ENCODE assay signal across 8 mouse cellular contexts in genomic region chr10:81426897-81427296, GRCm38 (mm10). TPM values are rescaled to one million over a fixed set of nuclear protein-coding genes. Genes with fewer than 3 reads are reported as not detected.
A peak's percentile ranks its signal among the peaks of the same experiment; 100 is the strongest.
DNase-seq lines count a peak whose midpoint lies in the region; ATAC-seq lines count a peak whose summit lies in the region.

No protein-coding gene starts in this region.

- H3K4me2 ChIP-seq in hindbrain, embryonic 15.5 days, result peak overlapping the region; percentile 78
- H3K4me2 ChIP-seq in stomach, embryonic 14.5 days (replicated peaks; ENCODE audit: low read depth, low read length), result peak overlapping the region; percentile 84

- peak overlapping the region; percentile 53 for H3K9ac ChIP-seq in hindbrain, embryonic 15.5 days
- peak overlapping the region; percentile 71 for H3K9ac ChIP-seq in stomach, embryonic 14.5 days (replicated peaks; ENCODE audit: low read depth, low read length)

- no peaks in the 10 kb centered on the region for H3K9me3 ChIP-seq in hindbrain, embryonic 15.5 days
- H3K9me3 ChIP-seq in stomach, embryonic 14.5 days (ENCODE audit: control insufficient read depth, low read depth, low read length), result no peaks in the 10 kb centered on the region

- no peak for ATAC-seq in hindbrain, embryonic 15.5 days (ENCODE audit: low FRiP score, low read depth)
- peak; percentile 20 for ATAC-seq in megakaryocyte, adult 5-6 weeks (ENCODE audit: poor library complexity, severe bottlenecking)
- no peak for ATAC-seq in stomach, embryonic 14.5 days (ENCODE audit: insufficient number of reproducible peaks, insufficient read depth, low FRiP score, low read depth)

- no peaks in the 10 kb centered on the region for H3K36me3 ChIP-seq in hindbrain, embryonic 15.5 days
- H3K36me3 ChIP-seq in stomach, embryonic 14.5 days (ENCODE audit: control insufficient read depth, insufficient read depth, low read length), result no peaks in the 10 kb centered on the region

- under 1% methylated on average over 36 of the region's 38 CpGs for WGBS in hindbrain, embryonic 15.5 days
- WGBS in stomach, embryonic 14.5 days, result 0% methylated on average over 36 of the region's 38 CpGs

- H3K27me3 ChIP-seq in hindbrain, embryonic 15.5 days, result peaks cover 20% of the 10 kb centered on the region; the same call in 1 of the 2 replicates
- H3K27me3 ChIP-seq in stomach, embryonic 14.5 days (ENCODE audit: control insufficient read depth, insufficient read depth, low read length), result no peaks in the 10 kb centered on the region

- DNase-seq in embryo, embryonic 9.5 days (ENCODE audit: extremely low spot score), result peak; percentile 9
- DNase-seq in embryo, embryonic 10 days (ENCODE audit: low spot score), result no peak
- DNase-seq in cerebellum, adult 18-20 months, result peak; percentile 80 to 83
- peak; percentile 71 for DNase-seq in gastrocnemius, adult 18-20 months (ENCODE audit: low spot score)
- DNase-seq in left cerebral cortex, postnatal 14 days (ENCODE audit: low spot score in 2 of 2), result peak; percentile 33 to 57

- intact Hi-C loops in left cerebral cortex, postnatal 14 days (cut with DNase I), result loop anchor here (2.0 kb wide), 1 partner anchor 14 kb away; no protein-coding TSS in a partner anchor

- H3K4me1 ChIP-seq in hindbrain, embryonic 15.5 days (replicated peaks), result peaks cover 56% of the 10 kb centered on the region
- H3K4me1 ChIP-seq in stomach, embryonic 14.5 days (ENCODE audit: control insufficient read depth, insufficient read depth, low read length), result peaks cover 35% of the 10 kb centered on the region

- no peak overlapping the region for H3K27ac ChIP-seq in hindbrain, embryonic 15.5 days (replicated peaks)
- H3K27ac ChIP-seq in stomach, embryonic 14.5 days (ENCODE audit: low read length), result peak overlapping the region; percentile 7; the same call in 1 of the 2 replicates

- peak overlapping the region; percentile 48 for H3K4me3 ChIP-seq in hindbrain, embryonic 15.5 days
- H3K4me3 ChIP-seq in stomach, embryonic 14.5 days (ENCODE audit: low read depth, low read length), result peak overlapping the region; percentile 66

RNA-seq across cellular contexts. Expression of gene Nfic, which starts 28.5 kb away (rescaled TPM):
- total RNA-seq in gastrocnemius, adult 18-20 months (2021), result 100 to 1,000 TPM; 232 to 244 TPM
- 26.6 and 28.0 TPM in 2 replicates for polyA plus RNA-seq in hindbrain, embryonic 15.5 days (2015; fragmentation: Nextera tagmentation; extraction: Ambion mirVana)
- total RNA-seq in left cerebral cortex, postnatal 14 days (2021), result 10 to 100 TPM; 67.0 to 69.8 TPM
- 51.4 and 54.5 TPM in 2 replicates for total RNA-seq in megakaryocyte, adult 5-6 weeks (2015)
- 6.2 and 8.6 TPM in 2 replicates for total RNA-seq in megakaryocyte, adult 5-6 weeks (2017)
- 76.0 and 80.1 TPM in 2 replicates for polyA plus RNA-seq in stomach, embryonic 14.5 days (2014; fragmentation: Nextera tagmentation; extraction: Ambion mirVana)

RNA-seq across cellular contexts. Expression of gene Smim24, which starts 34.0 kb away (rescaled TPM):
- total RNA-seq in gastrocnemius, adult 18-20 months (2021), result not detected
- polyA plus RNA-seq in hindbrain, embryonic 15.5 days (2015; fragmentation: Nextera tagmentation; extraction: Ambion mirVana), result 1.4 and 1.8 TPM in 2 replicates
- total RNA-seq in left cerebral cortex, postnatal 14 days (2021), result 1 to 10 TPM; 1.8 to 1.9 TPM
- 30.6 and 34.0 TPM in 2 replicates for total RNA-seq in megakaryocyte, adult 5-6 weeks (2015)
- total RNA-seq in megakaryocyte, adult 5-6 weeks (2017), result 6.5 and 11.5 TPM in 2 replicates
- polyA plus RNA-seq in stomach, embryonic 14.5 days (2014; fragmentation: Nextera tagmentation; extraction: Ambion mirVana), result 17.7 and 21.5 TPM in 2 replicates

RNA-seq across cellular contexts. Expression of gene Gm48552, which starts 38.1 kb away (rescaled TPM):
- total RNA-seq in gastrocnemius, adult 18-20 months (2021), result under 1 TPM in 1 of 2 experiments, not detected in 1; 0.34 TPM
- polyA plus RNA-seq in hindbrain, embryonic 15.5 days (2015; fragmentation: Nextera tagmentation; extraction: Ambion mirVana), result 2.1 and 2.7 TPM in 2 replicates
- total RNA-seq in left cerebral cortex, postnatal 14 days (2021), result 1 to 10 TPM; 2.8 to 4.7 TPM
- not detected in 2 replicates for total RNA-seq in megakaryocyte, adult 5-6 weeks (2015)
- total RNA-seq in megakaryocyte, adult 5-6 weeks (2017), result 0.26 and 1.4 TPM in 2 replicates
- 1.0 and 1.1 TPM in 2 replicates for polyA plus RNA-seq in stomach, embryonic 14.5 days (2014; fragmentation: Nextera tagmentation; extraction: Ambion mirVana)

RNA-seq across cellular contexts. Expression of gene Gm48551, which starts 42.6 kb away (rescaled TPM):
- under 1 TPM; 0.57 to 0.97 TPM for total RNA-seq in gastrocnemius, adult 18-20 months (2021)
- 6.2 and 6.6 TPM in 2 replicates for polyA plus RNA-seq in hindbrain, embryonic 15.5 days (2015; fragmentation: Nextera tagmentation; extraction: Ambion mirVana)
- total RNA-seq in left cerebral cortex, postnatal 14 days (2021), result 1 to 10 TPM; 2.4 to 3.2 TPM
- 0.83 and 2.9 TPM in 2 replicates for total RNA-seq in megakaryocyte, adult 5-6 weeks (2015)
- 0.33 TPM in 1 of 2 replicates, not detected in the other for total RNA-seq in megakaryocyte, adult 5-6 weeks (2017)
- polyA plus RNA-seq in stomach, embryonic 14.5 days (2014; fragmentation: Nextera tagmentation; extraction: Ambion mirVana), result 3.1 and 4.1 TPM in 2 replicates

RNA-seq across cellular contexts. Expression of gene Dohh, which starts 42.7 kb away (rescaled TPM):
- total RNA-seq in gastrocnemius, adult 18-20 months (2021), result 10 to 100 TPM; 41.1 to 44.1 TPM
- 92.2 and 94.0 TPM in 2 replicates for polyA plus RNA-seq in hindbrain, embryonic 15.5 days (2015; fragmentation: Nextera tagmentation; extraction: Ambion mirVana)
- 10 to 100 TPM; 82.4 to 88.6 TPM for total RNA-seq in left cerebral cortex, postnatal 14 days (2021)
- 5.4 and 5.7 TPM in 2 replicates for total RNA-seq in megakaryocyte, adult 5-6 weeks (2015)
- 21.9 and 42.4 TPM in 2 replicates for total RNA-seq in megakaryocyte, adult 5-6 weeks (2017)
- polyA plus RNA-seq in stomach, embryonic 14.5 days (2014; fragmentation: Nextera tagmentation; extraction: Ambion mirVana), result 44.8 and 48.5 TPM in 2 replicates
